Mouse (Mus musculus) E14TG2a.4 (cell line): Measurements from ENCODE around the gene Gimap7.

ENCODE experiments used
- H3K27me3 ChIP-seq: 2 replicates; pipeline ENCODE4 v1.6.1; 2014; ENCODE audit warnings: low read length, control low read depth; ENCODE audit not compliant: insufficient read depth
- H3K36me3 ChIP-seq: 2 replicates; pipeline ENCODE4 v1.6.1; 2014; ENCODE audit warnings: low read length, control low read depth; ENCODE audit not compliant: insufficient read depth
- H3K4me1 ChIP-seq: replicated peaks from 2 replicates; pipeline ENCODE4 v1.6.1; 2014; ENCODE audit warnings: low read depth, low read length, control low read depth
- H3K4me3 ChIP-seq: replicated peaks from 2 replicates; pipeline ENCODE4 v1.5.1; 2014; ENCODE audit warnings: mild to moderate bottlenecking, low read length
- H3K9me3 ChIP-seq: 2 replicates; pipeline ENCODE4 v1.6.1; 2014; ENCODE audit warnings: low read length, control low read depth
- CTCF ChIP-seq: conservative IDR thresholded peaks from 2 replicates; pipeline ENCODE4 v1.5.1; 2014; ENCODE audit warnings: low read length
- NANOG ChIP-seq: IDR thresholded peaks from 2 replicates; pipeline ENCODE4 v1.6.1; 2014; ENCODE audit warnings: borderline replicate concordance, low read length, mixed read lengths
- POU5F1 ChIP-seq: IDR thresholded peaks from 2 replicates; pipeline ENCODE4 v1.6.1; 2014; ENCODE audit warnings: low read length, borderline replicate concordance

Gene Gimap7

DNA sequence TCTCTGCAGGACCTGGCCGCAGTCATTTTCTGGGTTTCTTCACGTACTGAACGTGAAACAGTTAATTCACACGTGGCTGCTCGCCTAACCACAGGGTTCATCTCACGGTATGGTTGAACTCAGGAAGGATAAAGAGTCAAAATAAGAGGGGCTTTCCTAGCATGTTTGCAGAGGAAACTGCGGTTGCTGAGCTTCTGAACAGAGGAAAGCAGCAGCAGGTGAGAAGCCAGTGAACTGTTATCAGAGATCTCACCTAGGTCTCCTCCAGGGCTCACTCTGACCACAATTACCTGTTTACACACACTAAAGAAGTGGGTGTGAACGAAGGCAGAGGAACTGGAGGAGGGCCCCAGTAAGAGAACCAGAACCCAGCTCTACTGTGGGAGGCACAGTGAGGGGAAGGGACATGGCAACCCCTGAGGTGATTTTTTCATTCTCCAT lies 14.5 kb downstream of the Gimap7 start:
- H3K36me3 ChIP-seq = no peaks in the 10 kb centered on the region
- TF ChIP-seq NANOG = no peak
- TF ChIP-seq POU5F1 = no peak
- H3K9me3 ChIP-seq = no peaks in the 10 kb centered on the region
- no peak overlapping the region for H3K4me3 ChIP-seq
- H3K27me3 ChIP-seq = no peaks in the 10 kb centered on the region
- H3K4me1 ChIP-seq = no peaks in the 10 kb centered on the region

DNA sequence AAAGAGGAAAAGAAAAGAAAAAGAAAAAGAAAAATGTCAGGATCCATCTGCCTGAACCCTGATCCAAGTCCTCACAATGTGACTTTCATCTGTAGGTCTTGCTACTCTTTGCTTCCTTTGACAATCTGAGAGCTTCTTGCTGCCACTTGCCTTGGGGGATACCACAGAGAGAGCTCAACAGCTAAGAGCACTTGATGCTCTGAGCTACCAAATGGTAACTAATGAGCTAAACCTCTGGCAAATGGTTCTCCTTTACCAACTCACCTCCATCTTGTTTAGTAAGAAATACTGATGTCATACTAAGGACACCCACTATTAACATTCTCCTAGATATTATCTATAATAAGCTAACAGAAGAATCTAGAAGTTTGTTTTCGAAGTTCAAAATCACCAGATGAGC lies 15.2 kb downstream of the Gimap7 start:
- no peak overlapping the region for H3K4me3 ChIP-seq

DNA sequence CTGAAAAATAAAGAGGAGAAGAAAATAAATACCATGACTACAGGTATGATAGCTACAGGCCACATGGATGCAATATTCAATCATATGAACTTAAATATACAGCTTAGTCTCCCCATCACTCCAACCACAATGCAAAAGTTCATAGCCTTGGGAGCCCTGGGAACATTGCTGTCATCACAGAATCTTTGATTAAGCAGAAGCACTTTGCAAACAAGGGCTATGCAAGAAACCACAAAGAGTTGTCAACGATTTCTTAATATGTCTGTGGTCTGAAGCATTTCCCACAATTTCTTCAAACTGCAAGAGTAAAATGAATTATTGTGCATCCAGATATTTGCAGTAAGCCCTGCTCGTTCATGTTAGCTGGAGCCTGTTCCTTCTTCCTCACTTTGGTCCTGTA lies 18.6 kb downstream of the Gimap7 start:
- Histone ChIP-seq H3K27me3 (peaks cover 23% of the 10 kb centered on the region), H3K36me3 (no peaks in the 10 kb centered on the region), H3K9me3 (no peaks in the 10 kb centered on the region), H3K4me1 (peaks cover 19% of the 10 kb centered on the region), H3K4me3 (no peak overlapping the region)
- TF ChIP-seq NANOG (no peak), CTCF (no peak), POU5F1 (no peak)

More for the DNA sequence above, 15.2 kb downstream of the Gimap7 start:
- no peaks in the 10 kb centered on the region for H3K4me1 ChIP-seq
- no peak for TF ChIP-seq POU5F1
- no peak for TF ChIP-seq NANOG
- TF ChIP-seq CTCF = no peak
- H3K9me3 ChIP-seq = no peaks in the 10 kb centered on the region
- H3K36me3 ChIP-seq = no peaks in the 10 kb centered on the region
- no peaks in the 10 kb centered on the region for H3K27me3 ChIP-seq

DNA sequence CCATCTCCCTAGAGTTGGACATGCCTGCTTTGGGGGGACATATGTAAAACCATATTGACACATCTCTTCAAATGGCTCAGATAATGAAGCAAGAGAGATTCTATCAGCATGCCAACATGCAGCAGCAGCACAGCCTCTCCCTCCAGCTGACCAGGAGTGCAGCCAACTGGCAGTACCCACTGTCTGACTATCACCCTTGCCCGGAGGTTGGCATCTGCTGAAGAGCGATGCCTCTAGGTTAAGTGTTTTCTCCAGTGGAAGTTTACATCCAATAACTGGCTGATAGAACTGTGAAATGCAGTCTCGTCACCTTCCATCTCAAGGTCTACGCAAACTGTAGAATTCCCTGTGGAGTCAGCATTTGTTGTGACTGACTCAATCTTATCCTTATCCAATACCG lies 19.3 kb downstream of the Gimap7 start:
- Histone ChIP-seq H3K4me3 (no peak overlapping the region), H3K9me3 (no peaks in the 10 kb centered on the region), H3K4me1 (peaks cover 26% of the 10 kb centered on the region), H3K36me3 (no peaks in the 10 kb centered on the region), H3K27me3 (peaks cover 29% of the 10 kb centered on the region)
- no peak for TF ChIP-seq CTCF

DNA sequence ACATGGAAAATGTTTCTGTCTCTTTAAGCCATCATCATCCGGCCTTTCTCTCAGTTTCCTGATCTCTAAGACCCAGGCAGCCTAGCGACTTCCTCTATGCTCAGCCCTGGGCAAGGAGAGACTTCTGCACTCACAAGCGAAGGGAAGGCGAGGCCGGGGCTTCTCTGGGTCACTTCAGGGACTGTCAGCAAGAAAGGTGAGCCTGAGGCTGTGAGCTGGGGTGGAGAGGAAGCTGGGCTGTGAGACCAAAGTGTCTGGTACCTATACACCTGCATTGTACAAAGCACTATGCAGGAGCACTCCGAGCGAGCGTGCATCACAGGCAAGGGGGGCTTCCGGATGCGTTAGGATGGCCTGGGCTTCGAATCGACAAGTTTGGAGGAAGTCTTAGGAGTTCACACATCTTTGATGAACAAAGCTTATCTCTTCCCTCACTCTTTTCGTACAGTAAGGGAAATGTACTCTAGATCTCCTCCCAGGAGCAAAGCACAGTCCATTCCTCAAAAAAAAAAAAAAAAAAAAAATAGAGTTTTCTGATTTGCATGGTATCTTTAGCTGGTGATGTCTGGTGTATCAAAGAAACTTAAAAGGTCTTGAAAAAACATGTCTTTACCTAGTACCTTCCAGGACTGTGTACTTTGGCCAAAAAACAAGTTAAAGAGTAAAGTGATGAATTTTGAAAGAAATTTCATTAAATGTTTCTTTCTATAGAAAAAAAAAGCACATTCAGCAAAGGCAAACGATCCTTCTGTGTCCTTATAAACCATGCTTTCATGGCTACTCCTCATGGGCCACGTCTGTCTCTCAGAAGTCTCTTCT lies 20.7 kb downstream of the Gimap7 start, which contains the start of gene Gimap1:
Gene Gimap1, plus strand, starts transcription at position 94 of the 819 bp plus-strand sequence.
- peaks cover 31% of the 10 kb centered on the region for H3K4me1 ChIP-seq
- no peaks in the 10 kb centered on the region for H3K36me3 ChIP-seq
- no peak for TF ChIP-seq CTCF
- TF ChIP-seq POU5F1 = no peak
- no peak within 1 kb of the TSS for H3K4me3 ChIP-seq
- peaks cover 36% of the 10 kb centered on the region for H3K27me3 ChIP-seq
- H3K9me3 ChIP-seq = no peaks in the 10 kb centered on the region

DNA sequence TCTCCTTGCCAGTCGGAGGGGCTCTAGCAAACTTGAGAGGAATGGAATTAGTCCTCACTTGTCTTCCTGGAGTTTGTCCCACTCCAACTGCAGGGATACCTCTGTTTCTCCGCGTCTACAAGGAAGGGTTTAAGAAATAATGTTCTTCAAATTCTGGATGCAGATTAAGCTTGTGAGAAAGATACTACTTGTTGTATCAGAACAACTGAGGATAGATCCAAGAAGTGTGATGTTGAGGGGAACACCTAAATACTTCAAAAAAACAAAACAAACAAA lies 21.3 kb downstream of the Gimap7 start:
- H3K27me3 ChIP-seq = peaks cover 37% of the 10 kb centered on the region
- H3K4me3 ChIP-seq = no peak overlapping the region
- no peaks in the 10 kb centered on the region for H3K36me3 ChIP-seq
- TF ChIP-seq CTCF = no peak
- no peak for TF ChIP-seq POU5F1
- no peak for TF ChIP-seq NANOG
- no peaks in the 10 kb centered on the region for H3K9me3 ChIP-seq
- H3K4me1 ChIP-seq = peaks cover 31% of the 10 kb centered on the region

DNA sequence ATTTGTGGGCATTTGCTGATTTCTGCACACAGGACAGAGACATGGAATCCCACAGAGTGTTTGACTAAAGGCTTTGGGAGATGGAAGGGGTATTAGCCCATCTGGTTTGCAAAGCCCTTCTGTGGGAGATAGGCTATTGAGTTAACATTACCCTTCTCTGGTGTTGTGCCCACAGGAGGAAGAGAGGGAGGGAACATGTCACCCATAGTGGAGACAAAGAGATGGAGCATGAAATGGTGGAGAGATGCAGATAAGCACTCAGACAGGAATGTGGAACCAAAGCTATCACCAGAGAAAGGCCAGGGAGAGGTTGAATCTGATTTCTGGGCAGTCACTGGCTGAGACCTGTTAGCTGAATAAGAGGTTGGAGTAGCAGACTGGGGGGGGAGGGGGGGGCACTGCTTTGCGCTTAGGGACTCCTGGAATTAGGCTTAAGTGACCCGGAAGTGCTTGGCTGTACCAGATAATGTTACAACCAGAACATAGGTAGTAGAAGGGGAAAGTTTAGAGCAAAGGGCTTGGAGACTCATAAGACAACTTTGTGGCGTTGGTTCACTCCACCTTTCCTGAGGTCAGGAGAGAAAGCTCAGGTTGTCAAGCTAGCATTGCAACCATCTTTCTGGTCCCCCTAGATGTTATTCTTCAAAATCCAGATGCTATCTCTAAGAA lies 22.2 kb downstream of the Gimap7 start:
- H3K36me3 ChIP-seq = no peaks in the 10 kb centered on the region
- no peak for TF ChIP-seq CTCF
- TF ChIP-seq POU5F1 = no peak
- no peak for TF ChIP-seq NANOG
- no peaks in the 10 kb centered on the region for H3K9me3 ChIP-seq
- no peak overlapping the region for H3K4me3 ChIP-seq
- H3K27me3 ChIP-seq = peaks cover 38% of the 10 kb centered on the region
- H3K4me1 ChIP-seq = peaks cover 37% of the 10 kb centered on the region

DNA sequence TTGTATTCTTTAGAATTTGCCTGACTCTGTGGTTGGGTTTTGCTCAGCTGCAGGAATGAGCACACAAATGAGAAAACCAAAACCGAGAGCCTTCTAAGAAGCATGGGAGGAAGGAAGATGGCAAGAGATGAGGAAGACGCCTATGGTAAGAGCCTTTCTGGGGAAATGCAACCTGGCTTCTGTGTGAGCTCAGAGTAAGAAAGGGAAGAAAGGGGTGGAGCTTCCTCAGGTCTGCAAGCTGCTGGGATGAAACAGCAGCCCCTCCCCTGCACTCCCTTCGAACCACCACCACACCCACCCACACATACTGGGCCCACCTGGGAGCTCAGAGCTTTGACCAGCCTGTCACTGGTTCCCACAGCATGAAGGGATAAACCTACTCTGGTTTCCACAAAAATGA lies 22.9 kb downstream of the Gimap7 start:
- peaks cover 45% of the 10 kb centered on the region for H3K27me3 ChIP-seq
- peak overlapping the region; percentile 4; the same call in 1 of the 2 replicates for H3K4me3 ChIP-seq
- no peaks in the 10 kb centered on the region for H3K36me3 ChIP-seq
- H3K9me3 ChIP-seq = no peaks in the 10 kb centered on the region
- TF ChIP-seq CTCF (no peak), NANOG (no peak), POU5F1 (no peak)
- H3K4me1 ChIP-seq = peaks cover 43% of the 10 kb centered on the region

DNA sequence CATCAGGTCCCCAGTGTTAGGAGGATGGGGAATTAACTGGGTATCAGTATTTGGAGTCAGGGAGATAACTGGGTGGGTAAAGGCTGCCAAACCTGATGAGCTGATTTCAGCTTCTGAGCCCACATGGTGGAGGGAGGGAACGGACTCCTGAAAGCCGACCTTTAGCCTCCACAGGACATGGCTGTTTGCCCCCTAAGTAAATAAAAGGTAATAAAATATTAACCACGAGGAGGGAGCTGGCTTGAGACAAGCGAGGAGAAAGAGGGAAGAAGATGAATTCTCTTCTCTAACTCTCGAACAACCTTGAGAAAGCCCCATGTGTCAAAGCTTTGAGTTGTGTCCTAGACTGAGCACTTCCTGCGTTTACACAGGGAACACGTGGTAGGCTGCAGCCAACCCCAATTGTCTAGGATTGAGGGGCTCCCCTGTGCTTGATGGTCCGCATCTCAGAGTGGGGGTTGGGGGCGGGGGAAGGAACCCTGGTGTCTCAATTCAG lies 23.3 kb downstream of the Gimap7 start:
- peaks cover 45% of the 10 kb centered on the region for H3K27me3 ChIP-seq
- H3K36me3 ChIP-seq = no peaks in the 10 kb centered on the region
- TF ChIP-seq POU5F1 (no peak), NANOG (no peak), CTCF (no peak)
- peak overlapping the region; percentile 4; the same call in 1 of the 2 replicates for H3K4me3 ChIP-seq
- no peaks in the 10 kb centered on the region for H3K9me3 ChIP-seq
- peaks cover 46% of the 10 kb centered on the region for H3K4me1 ChIP-seq
